Mouse (Mus musculus) embryonic fibroblast, embryonic 13.5 days (primary cell): ENCODE data around the gene Gys1. TPM values are rescaled to one million over a fixed set of nuclear protein-coding genes. Genes with fewer than 3 reads are reported as not detected.

Experiments
- H3K27ac ChIP-seq: 2 replicates; pipeline ENCODE4 v1.5.1; 2012; ENCODE audit warnings: low read length, control low read depth, inconsistent platforms; ENCODE audit not compliant: insufficient read depth
- H3K4me1 ChIP-seq: 2 replicates; pipeline ENCODE4 v1.6.1; 2011; ENCODE audit warnings: low read length; ENCODE audit not compliant: control insufficient read depth, insufficient read depth
- H3K4me3 ChIP-seq: 2 replicates; pipeline ENCODE4 v1.5.1; 2011; ENCODE audit warnings: mild to moderate bottlenecking, control low read depth, low read length; ENCODE audit not compliant: insufficient read depth
- CTCF ChIP-seq: IDR thresholded peaks from 2 replicates; pipeline ENCODE4 v1.5.1; 2011; ENCODE audit warnings: mild to moderate bottlenecking, control low read depth, low read length, moderate library complexity, borderline replicate concordance; ENCODE audit not compliant: insufficient read depth
- POLR2A ChIP-seq: IDR thresholded peaks from 2 replicates; pipeline ENCODE4 v1.6.1; 2011; ENCODE audit warnings: low read depth, mild to moderate bottlenecking, control low read depth, low read length, moderate library complexity
- polyA plus RNA-seq: library from polyadenylated mRNA; stranded (reverse); fragments of >200 nt; gene quantifications from 2 replicates; pipeline ENCODE4 v1.2.4, GENCODE M21; 2011; ENCODE audit warnings: low read depth; ENCODE audit not compliant: missing spikeins, insufficient read length

Gys1 gene
- polyA plus RNA-seq, 1 experiment: 47.6 TPM

- TF ChIP-seq CTCF (peak; percentile 76), POLR2A (no peak)
- Histone ChIP-seq H3K4me3 (0 out of 2 replicates have a peak within 1 kb of the TSS, but pooled peaks have one; percentile 11), H3K4me1 (no peaks in the 10 kb centered on the region), H3K27ac (no peak within 1 kb of the TSS)
Observed at GRCm38 (mm10) chr7:45405091-45406075, 29.3 kb upstream of the Gys1 start, which contains the start of gene Kcna7. Gene Kcna7, plus strand, starts transcription at chr7:45405653.

- H3K27ac ChIP-seq: no peak overlapping the region
Observed at GRCm38 (mm10) chr7:45406157-45407156, 28.2 kb upstream of the Gys1 start.

DNA sequence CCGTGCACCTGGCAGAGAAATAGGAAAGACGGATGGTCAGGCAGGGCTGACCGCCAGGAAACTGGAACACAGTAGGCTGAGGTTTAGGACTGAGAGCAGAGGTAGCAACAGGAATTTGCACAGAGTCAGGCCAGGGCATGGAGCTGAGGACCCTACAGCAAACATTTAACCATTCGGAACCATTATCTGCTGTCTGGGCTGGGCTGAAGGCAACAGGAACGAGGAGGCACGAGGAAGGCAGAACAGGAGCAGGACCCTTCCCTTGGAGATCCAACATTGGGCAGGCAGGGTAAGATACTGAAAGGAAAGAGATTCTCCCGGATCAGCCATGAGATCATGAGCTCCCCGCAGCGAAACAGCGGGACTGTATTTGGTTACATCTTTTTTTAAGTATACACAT is 26.8 kb upstream of the Gys1 start:
- Histone ChIP-seq H3K27ac (no peak overlapping the region), H3K4me1 (no peaks in the 10 kb centered on the region), H3K4me3 (no peak overlapping the region)
- TF ChIP-seq CTCF: no peak
- TF ChIP-seq POLR2A: no peak

More at GRCm38 (mm10) chr7:45406157-45407156, 28.2 kb upstream of the Gys1 start:
- Histone ChIP-seq H3K4me3 (peak overlapping the region; percentile 38), H3K4me1 (no peaks in the 10 kb centered on the region)
- no peak for TF ChIP-seq CTCF
- TF ChIP-seq POLR2A: no peak

DNA sequence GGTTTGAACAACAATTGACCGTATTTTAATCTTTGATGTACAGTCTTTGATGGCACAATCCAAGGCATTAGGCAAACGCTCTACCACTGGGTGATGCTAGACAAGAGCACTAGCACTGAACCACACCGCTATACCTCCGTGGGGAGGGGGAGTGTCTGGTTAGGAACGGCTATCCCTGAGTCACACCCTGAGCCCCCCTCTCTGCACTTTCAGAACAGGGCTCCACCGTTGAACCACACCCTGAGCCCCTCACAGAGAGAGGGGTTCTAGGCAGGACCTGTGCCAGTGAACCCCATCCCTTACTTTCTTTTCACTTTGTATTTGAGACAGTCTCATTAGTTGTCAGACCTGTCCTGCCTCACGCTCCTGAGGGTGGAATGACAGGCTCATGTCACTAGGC is 26.3 kb upstream of the Gys1 start:
- Histone ChIP-seq H3K27ac (no peak overlapping the region), H3K4me3 (no peak overlapping the region), H3K4me1 (no peaks in the 10 kb centered on the region)
- TF ChIP-seq POLR2A (no peak), CTCF (no peak)

DNA sequence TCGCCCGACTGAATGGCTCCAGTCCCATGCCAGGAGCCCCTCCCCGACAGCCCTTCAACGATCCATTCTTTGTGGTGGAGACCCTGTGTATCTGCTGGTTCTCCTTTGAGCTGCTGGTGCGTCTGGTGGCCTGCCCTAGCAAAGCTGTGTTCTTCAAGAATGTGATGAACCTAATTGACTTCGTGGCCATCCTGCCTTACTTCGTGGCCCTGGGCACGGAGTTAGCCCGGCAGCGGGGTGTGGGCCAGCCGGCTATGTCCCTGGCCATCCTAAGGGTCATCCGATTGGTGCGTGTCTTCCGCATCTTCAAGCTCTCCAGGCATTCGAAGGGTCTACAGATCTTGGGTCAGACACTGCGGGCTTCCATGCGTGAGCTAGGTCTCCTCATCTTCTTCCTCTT is 25.7 kb upstream of the Gys1 start:
- Histone ChIP-seq H3K4me1 (no peaks in the 10 kb centered on the region), H3K27ac (no peak overlapping the region), H3K4me3 (no peak overlapping the region)
- no peak for TF ChIP-seq POLR2A

- TF ChIP-seq CTCF (no peak), POLR2A (no peak)
- H3K4me1 ChIP-seq: no peaks in the 10 kb centered on the region
- no peak overlapping the region for H3K27ac ChIP-seq
- no peak overlapping the region for H3K4me3 ChIP-seq
Observed at GRCm38 (mm10) chr7:45409497-45410163, 25.0 kb upstream of the Gys1 start.

DNA sequence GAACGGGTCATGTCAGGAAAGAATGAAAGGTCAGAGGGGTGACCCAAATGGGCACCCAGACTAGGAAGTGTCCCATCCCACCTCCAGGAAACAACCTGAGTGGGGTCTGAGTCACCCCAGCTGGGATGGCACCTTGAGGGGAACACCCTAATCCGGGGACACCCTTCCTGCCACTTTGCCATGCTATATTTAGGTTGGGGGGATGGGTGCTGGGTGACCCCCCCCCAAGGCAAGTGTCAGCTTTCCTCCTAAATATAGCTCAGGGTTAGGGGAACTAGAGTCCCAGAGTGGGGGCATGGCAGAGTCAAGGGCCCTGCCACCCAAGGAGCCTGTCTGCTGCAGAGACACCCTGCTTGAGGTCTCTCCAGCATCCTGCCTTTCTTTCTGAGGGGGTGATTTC is 22.2 kb upstream of the Gys1 start:
- Histone ChIP-seq H3K27ac (no peak overlapping the region), H3K4me3 (no peak overlapping the region), H3K4me1 (no peaks in the 10 kb centered on the region)
- no peak for TF ChIP-seq CTCF
- TF ChIP-seq POLR2A: no peak

DNA sequence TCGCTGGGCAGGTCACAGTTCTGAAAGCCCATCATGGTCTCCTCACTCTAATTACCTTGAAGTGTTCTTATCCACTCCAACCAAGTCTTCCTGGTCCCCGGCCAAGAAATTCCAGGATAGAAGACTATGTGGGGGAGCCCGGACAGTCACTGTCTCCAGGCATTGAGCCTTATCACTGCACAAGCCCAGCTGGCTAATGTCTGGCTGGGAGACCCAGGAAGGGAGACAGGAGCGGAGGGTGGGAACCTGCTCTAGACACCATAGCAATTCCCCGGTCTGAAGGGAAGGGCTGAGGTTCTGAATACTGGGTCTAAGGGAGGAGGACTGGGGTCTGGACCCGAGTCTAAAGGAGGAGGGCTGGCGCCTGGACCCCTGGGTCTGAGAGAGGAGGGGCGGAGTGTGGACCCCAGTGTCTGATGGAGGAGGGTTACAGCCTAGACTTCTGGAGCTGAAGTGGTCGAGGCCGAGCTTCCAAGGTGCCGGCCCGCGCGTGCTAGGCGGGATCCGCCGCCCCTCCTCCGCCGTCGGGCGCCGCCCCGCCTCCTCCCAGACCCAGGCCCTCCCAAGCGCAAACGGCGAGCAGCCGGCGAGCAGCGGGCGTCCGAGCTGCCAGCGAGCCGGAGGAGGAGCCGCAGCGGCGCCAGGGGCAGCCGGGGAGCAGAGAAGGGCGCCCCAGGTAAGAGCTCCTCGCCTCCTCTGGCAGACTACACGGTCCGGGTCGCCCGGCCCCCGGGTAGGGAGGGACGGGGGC is 21.4 kb upstream of the Gys1 start, which contains the start of gene Ntf5:
TSS of gene Ntf5 (plus strand) at position 583 of the 751 bp plus-strand sequence.
- Histone ChIP-seq H3K27ac (no peak within 1 kb of the TSS), H3K4me3 (peak within 1 kb of the TSS; percentile 24), H3K4me1 (no peaks in the 10 kb centered on the region)
- no peak for TF ChIP-seq POLR2A
- no peak for TF ChIP-seq CTCF
